Mouse (Mus musculus) heart, postnatal 0 days (tissue): ENCODE measurements around the gene Scrn2.

Experiments used
- CTCF ChIP-seq: IDR thresholded peaks from 2 replicates; pipeline ENCODE4 v1.5.1; 2016; ENCODE audit warnings: antibody characterized with exemption, control low read depth, low read depth
- EP300 ChIP-seq: IDR thresholded peaks from 2 replicates; pipeline ENCODE4 v1.6.1; 2016; ENCODE audit warnings: antibody characterized with exemption, low read depth

DNA sequence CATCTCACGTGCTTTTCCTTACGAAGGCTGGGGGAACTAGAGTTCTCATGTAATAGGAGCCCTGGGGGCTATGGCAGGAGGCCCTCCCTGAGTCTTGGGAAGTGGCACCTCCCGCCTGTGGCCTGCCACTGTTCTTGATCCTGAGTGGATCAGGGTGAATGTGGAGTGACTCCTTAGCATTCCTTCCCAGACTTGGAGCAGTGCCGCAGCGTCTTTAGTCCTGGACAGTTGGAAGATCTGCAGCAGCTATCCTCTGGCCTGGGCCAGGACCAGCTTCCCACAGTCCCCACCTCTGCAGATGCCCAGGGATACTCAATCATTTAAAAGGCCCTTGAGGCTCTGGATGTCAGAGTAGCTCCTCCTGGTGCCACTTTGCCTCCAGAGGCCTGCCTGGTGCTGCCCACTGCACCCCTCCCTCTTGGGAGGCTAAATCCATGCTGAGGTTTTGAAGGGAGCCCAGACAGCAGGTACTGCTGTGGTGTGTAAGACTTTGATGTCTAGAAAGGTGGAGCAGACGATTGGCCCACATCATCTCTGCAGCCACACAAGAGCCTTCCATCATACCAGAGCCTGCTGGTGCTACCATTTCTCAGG, 19.9 kb downstream of the Scrn2 start:
- TF ChIP-seq EP300 (no peak), CTCF (no peak)
